Mouse (Mus musculus): ENCODE results near the gene Pbld2. TPM values are rescaled to one million over a fixed set of nuclear protein-coding genes. Genes with fewer than 3 reads are reported as not detected.
"Not testable (repeated sequence)": the region's sequence is repeated elsewhere in the genome, so short reads cannot be mapped to it uniquely, and the experiment has no call there.

The Pbld2 gene
- total RNA-seq, 2 experiments from 2014 or later, result 2.7 to 3.2 TPM

- peak in 1 of 2 experiments; percentile 50 for DNase-seq
- intact Hi-C loops (cut with DNase I), result no loop called here
Measured at GRCm38 (mm10) chr10:63024580-63024910, 430 bp downstream of the Pbld2 start.

- intact Hi-C loops (cut with DNase I), result no loop called here
- no peak for DNase-seq
Measured at GRCm38 (mm10) chr10:63025016-63025415, 901 bp downstream of the Pbld2 start.

GRCm38 (mm10) chr10:63025491-63026011, 1.4 kb downstream of the Pbld2 start:
- DNase-seq, result no peak
- intact Hi-C loops (cut with DNase I), result no loop called here

GRCm38 (mm10) chr10:63026156-63026794, 2.2 kb downstream of the Pbld2 start:
- DNase-seq, result no peak
- intact Hi-C loops (cut with DNase I), result no loop called here

- intact Hi-C loops (cut with DNase I), result no loop called here
- no peak for DNase-seq
Measured at GRCm38 (mm10) chr10:63026795-63027160, 2.7 kb downstream of the Pbld2 start.

- DNase-seq, result no peak
- intact Hi-C loops (cut with DNase I), result loop anchor here (2.0 kb wide), 1 partner anchor 39 kb away; no protein-coding TSS in a partner anchor
Measured at GRCm38 (mm10) chr10:63027376-63028161, 3.5 kb downstream of the Pbld2 start.

GRCm38 (mm10) chr10:63028396-63028795, 4.3 kb downstream of the Pbld2 start:
- intact Hi-C loops (cut with DNase I), result loop anchor here (2.0 kb wide), 1 partner anchor 38 kb away; no protein-coding TSS in a partner anchor
- no peak for DNase-seq

GRCm38 (mm10) chr10:63032267-63032666, 8.2 kb downstream of the Pbld2 start:
- intact Hi-C loops (cut with DNase I), result no loop called here
- no peak for DNase-seq

- intact Hi-C loops (cut with DNase I), result no loop called here
Measured at GRCm38 (mm10) chr10:63032956-63033355, 8.8 kb downstream of the Pbld2 start.

GRCm38 (mm10) chr10:63038571-63039320, 14.6 kb downstream of the Pbld2 start:
- intact Hi-C loops (cut with DNase I), result no loop called here
- DNase-seq, result no peak

More at GRCm38 (mm10) chr10:63032956-63033355, 8.8 kb downstream of the Pbld2 start:
- no peak for DNase-seq

GRCm38 (mm10) chr10:63039867-63040628, 15.9 kb downstream of the Pbld2 start:
- DNase-seq, result no peak
- intact Hi-C loops (cut with DNase I), result no loop called here

GRCm38 (mm10) chr10:63043154-63043553, 19.0 kb downstream of the Pbld2 start:
- no peak for DNase-seq

GRCm38 (mm10) chr10:63047751-63048150, 23.6 kb downstream of the Pbld2 start:
- intact Hi-C loops (cut with DNase I), result no loop called here
- no peak for DNase-seq

More at GRCm38 (mm10) chr10:63043154-63043553, 19.0 kb downstream of the Pbld2 start:
- intact Hi-C loops (cut with DNase I), result no loop called here

GRCm38 (mm10) chr10:63049106-63049505, 25.0 kb downstream of the Pbld2 start:
- intact Hi-C loops (cut with DNase I), result no loop called here

GRCm38 (mm10) chr10:63051267-63051666, 27.2 kb downstream of the Pbld2 start:
- no peak for DNase-seq
- intact Hi-C loops (cut with DNase I), result no loop called here

More at GRCm38 (mm10) chr10:63049106-63049505, 25.0 kb downstream of the Pbld2 start:
- no peak for DNase-seq

- no peak for DNase-seq
- intact Hi-C loops (cut with DNase I), result no loop called here
Measured at GRCm38 (mm10) chr10:63052011-63052410, 27.9 kb downstream of the Pbld2 start.

- intact Hi-C loops (cut with DNase I), result no loop called here
- DNase-seq, result no peak
Measured at GRCm38 (mm10) chr10:63053007-63053406, 28.9 kb downstream of the Pbld2 start.

GRCm38 (mm10) chr10:63054071-63054470, 30.0 kb downstream of the Pbld2 start:
- DNase-seq; intact Hi-C loops (cut with DNase I): not testable (repeated sequence)

- intact Hi-C loops (cut with DNase I), result no loop called here
- no peak for DNase-seq
Measured at GRCm38 (mm10) chr10:63054586-63054985, 30.5 kb downstream of the Pbld2 start.

Measured in gastrocnemius, postnatal 36 days (tissue).